Mouse (Mus musculus) neutrophil, adult 65 days (primary cell): ENCODE results near the gene Csad. TPM values are rescaled to one million over a fixed set of nuclear protein-coding genes. Genes with fewer than 3 reads are reported as not detected.

ENCODE experiments used
- total RNA-seq: library from RNA; stranded (reverse); gene quantifications from 2 replicates; pipeline ENCODE4 v1.2.4, GENCODE M21; 2023

Gene Csad
- total RNA-seq, result 21.5 and 30.3 TPM in 2 replicates

GRCm38 (mm10) chr15:102204674-102205505 is at the start of gene Csad:
Csad (minus strand) TSS chr15:102204724.

GRCm38 (mm10) chr15:102231748-102232147 is 27.2 kb upstream of the Csad start, which contains the start of gene Itgb7:
Itgb7 (minus strand) TSS chr15:102231944.

GRCm38 (mm10) chr15:102202971-102203834 is 1.3 kb downstream of the Csad start, which contains the start of gene Zfp740:
Zfp740 (plus strand) TSS chr15:102203249.

DNA sequence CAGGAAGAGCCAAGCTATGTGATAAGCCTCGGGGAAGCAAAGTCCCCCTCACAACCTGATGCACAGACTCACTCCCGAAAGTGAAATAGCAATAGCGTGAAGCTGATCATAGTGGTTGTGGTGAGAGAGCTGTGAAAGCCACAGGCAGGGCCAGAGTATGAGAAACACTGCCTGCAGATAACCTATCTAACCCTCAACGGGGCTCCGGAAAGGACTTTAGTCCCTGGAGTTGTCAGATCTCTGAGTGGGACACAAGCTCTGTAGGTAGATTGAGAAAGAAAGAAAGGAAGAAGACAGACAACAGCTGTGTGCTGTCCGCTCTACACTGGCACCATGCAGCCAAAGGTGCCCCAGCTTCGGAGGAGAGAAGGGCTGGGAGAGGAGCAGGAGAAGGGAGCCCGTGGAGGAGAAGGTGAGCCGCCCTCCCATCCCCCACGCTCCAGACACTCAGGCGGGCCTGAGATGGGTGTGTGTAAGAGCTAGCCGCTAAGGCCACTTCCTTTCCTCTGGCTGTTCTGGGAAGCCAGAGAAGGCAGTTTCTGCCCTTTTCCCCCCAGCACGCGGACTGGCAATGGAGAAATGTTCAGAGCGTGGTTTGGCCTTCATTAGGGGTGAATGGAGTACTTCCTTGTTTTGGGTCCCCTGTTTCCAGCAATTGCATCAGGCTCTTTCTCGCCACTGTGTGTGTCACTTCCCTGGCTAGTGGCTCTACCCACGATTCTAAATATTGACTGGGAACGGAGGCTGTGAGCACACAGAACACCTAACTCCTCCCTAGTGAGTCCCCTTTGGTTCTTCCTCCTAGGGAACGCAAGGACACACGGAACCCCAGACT is 54.0 kb downstream of the Csad start, which contains the start of gene Soat2:
Gene Soat2, plus strand, starts transcription at position 226 of the 835 bp plus-strand sequence.

GRCm38 (mm10) chr15:102144274-102144711 is 60.2 kb downstream of the Csad start, which contains the start of gene Igfbp6:
Igfbp6 (plus strand) TSS chr15:102144362.

DNA sequence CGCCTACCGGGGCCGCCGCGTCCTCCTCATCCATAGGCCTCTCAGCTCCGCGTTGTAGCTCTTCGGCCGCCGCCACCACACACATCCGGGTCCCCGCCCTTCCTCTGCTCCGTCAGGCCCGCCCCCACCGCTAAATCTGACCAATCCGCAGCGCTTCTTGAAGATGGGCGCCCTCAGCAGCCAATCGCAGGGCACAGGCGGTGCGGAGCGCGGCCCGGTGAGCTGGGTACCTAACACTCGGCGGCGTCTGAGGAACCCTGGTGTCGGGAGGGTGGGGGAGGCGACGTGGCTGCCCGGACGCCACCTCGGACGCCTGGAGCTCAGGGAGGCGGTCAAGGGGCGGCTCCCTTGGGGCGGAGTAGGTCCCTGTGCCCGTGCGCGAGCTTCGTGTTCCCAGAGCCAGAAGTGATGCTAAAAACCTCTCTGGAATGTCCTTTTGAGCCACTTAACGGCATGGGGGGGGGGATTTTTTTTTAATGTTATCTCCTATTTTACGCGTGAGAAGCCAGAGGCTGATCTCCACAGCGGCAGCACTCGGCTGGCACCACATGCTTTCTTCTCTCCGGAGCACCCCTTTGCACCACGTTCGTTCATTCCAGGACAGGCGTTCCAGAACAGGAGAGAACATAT is 68.3 kb downstream of the Csad start, which contains the start of gene Spryd3:
Gene Spryd3, minus strand, starts transcription at position 106 of the 630 bp plus-strand sequence.

Other genes starting within 250 kb of the Csad start
- not detected in 2 replicates for gene Krt8, start 200.2 kb downstream of the Csad start, total RNA-seq
- 0.27 and 0.54 TPM in 2 replicates for gene Krt18, start 176.5 kb downstream of the Csad start, total RNA-seq
- 102 and 140 TPM in 2 replicates for gene Eif4b, start 131.0 kb downstream of the Csad start, total RNA-seq
- gene Tns2, start 104.3 kb downstream of the Csad start, total RNA-seq, result 0.98 and 4.1 TPM in 2 replicates
- gene Spryd3, start 68.5 kb downstream of the Csad start, total RNA-seq, result 30.6 and 44.9 TPM in 2 replicates
- gene Igfbp6, start 60.4 kb downstream of the Csad start, total RNA-seq, result 0.48 TPM in 1 of 2 replicates, not detected in the other
- 2.3 and 2.9 TPM in 2 replicates for gene Soat2, start 54.2 kb downstream of the Csad start, total RNA-seq
- 75.2 and 102 TPM in 2 replicates for gene Zfp740, start 1.5 kb downstream of the Csad start, total RNA-seq
- 198 and 201 TPM in 2 replicates for gene Itgb7, start 27.2 kb upstream of the Csad start, total RNA-seq
- gene Rarg, start 52.8 kb upstream of the Csad start, total RNA-seq, result 32.5 and 34.1 TPM in 2 replicates
- not detected in 2 replicates for gene Gm9918, start 65.8 kb upstream of the Csad start, total RNA-seq
- 31.4 and 34.2 TPM in 2 replicates for gene Mfsd5, start 74.7 kb upstream of the Csad start, total RNA-seq
- gene Espl1, start 91.5 kb upstream of the Csad start, total RNA-seq, result 31.1 and 43.9 TPM in 2 replicates
- 259 and 280 TPM in 2 replicates for gene Pfdn5, start 121.4 kb upstream of the Csad start, total RNA-seq
- 31.4 and 36.0 TPM in 2 replicates for gene Myg1, start 127.0 kb upstream of the Csad start, total RNA-seq
- gene Aaas, start 146.0 kb upstream of the Csad start, total RNA-seq, result 16.5 and 25.4 TPM in 2 replicates
- 0.27 TPM in 1 of 2 replicates, not detected in the other for gene Sp7, start 162.5 kb upstream of the Csad start, total RNA-seq
- gene Sp1, start 201.4 kb upstream of the Csad start, total RNA-seq, result 125 and 138 TPM in 2 replicates
- 0.48 TPM in 1 of 2 replicates, not detected in the other for gene Amhr2, start 240.6 kb upstream of the Csad start, total RNA-seq